Mouse (Mus musculus) left cerebral cortex, adult 11 months (tissue): ENCODE measurements around the gene Gpr143.
"Not testable (repeated sequence)": the region's sequence is repeated elsewhere in the genome, so short reads cannot be mapped to it uniquely, and the experiment has no call there.

Experiments used
- DNase-seq: peaks from one replicate; pipeline ENCODE4 v3.0.0; 2022; ENCODE audit warnings: low spot score

Gene Gpr143

GRCm38 (mm10) chrX:152781720-152782403 is at the start of gene Gpr143:
TSS of gene Gpr143 (plus strand) at chrX:152781921.
- no peak for DNase-seq

- DNase-seq = no peak
Observed at GRCm38 (mm10) chrX:152735283-152735682, 46.4 kb upstream of the Gpr143 start.

GRCm38 (mm10) chrX:152738191-152738590 is 43.5 kb upstream of the Gpr143 start:
- DNase-seq = no peak

- no peak for DNase-seq
Observed at GRCm38 (mm10) chrX:152738759-152739368, 42.9 kb upstream of the Gpr143 start.

- no peak for DNase-seq
Observed at GRCm38 (mm10) chrX:152743642-152744041, 38.1 kb upstream of the Gpr143 start.

GRCm38 (mm10) chrX:152745925-152746324 is 35.8 kb upstream of the Gpr143 start:
- no peak for DNase-seq

GRCm38 (mm10) chrX:152755819-152756218 is 25.9 kb upstream of the Gpr143 start:
- DNase-seq = no peak

GRCm38 (mm10) chrX:152756293-152756692 is 25.4 kb upstream of the Gpr143 start:
- no peak for DNase-seq

- DNase-seq = no peak
Observed at GRCm38 (mm10) chrX:152762437-152762836, 19.3 kb upstream of the Gpr143 start.

GRCm38 (mm10) chrX:152762855-152763254 is 18.9 kb upstream of the Gpr143 start:
- no peak for DNase-seq

- DNase-seq = no peak
Observed at GRCm38 (mm10) chrX:152764171-152764570, 17.6 kb upstream of the Gpr143 start.

- DNase-seq = no peak
Observed at GRCm38 (mm10) chrX:152768891-152769599, 12.7 kb upstream of the Gpr143 start, which contains the start of gene Shroom2. TSS of gene Shroom2 (minus strand) at chrX:152769465.

GRCm38 (mm10) chrX:152769600-152770157 is 12.0 kb upstream of the Gpr143 start:
- DNase-seq = no peak

GRCm38 (mm10) chrX:152788129-152788528 is 6.4 kb downstream of the Gpr143 start:
- no peak for DNase-seq

- DNase-seq = no peak
Observed at GRCm38 (mm10) chrX:152788611-152789010, 6.9 kb downstream of the Gpr143 start.

GRCm38 (mm10) chrX:152805317-152805716 is 23.6 kb downstream of the Gpr143 start:
- DNase-seq = no peak

GRCm38 (mm10) chrX:152813339-152813738 is 31.6 kb downstream of the Gpr143 start:
- no peak for DNase-seq

- no peak for DNase-seq
Observed at GRCm38 (mm10) chrX:152818996-152819395, 37.3 kb downstream of the Gpr143 start.

- not testable (repeated sequence) for DNase-seq
Observed at GRCm38 (mm10) chrX:152831003-152831550, 49.4 kb downstream of the Gpr143 start.

- DNase-seq = not testable (repeated sequence)
Observed at GRCm38 (mm10) chrX:152834940-152835339, 53.2 kb downstream of the Gpr143 start.

GRCm38 (mm10) chrX:152855076-152855772 is 73.5 kb downstream of the Gpr143 start:
- DNase-seq = no peak
